Mouse (Mus musculus) megakaryocyte-erythroid progenitor cell, adult 5-6 weeks (primary cell): ENCODE data around the gene Rbms3. TPM values are rescaled to one million over a fixed set of nuclear protein-coding genes. Genes with fewer than 3 reads are reported as not detected.

Source experiments
- ATAC-seq: replicated peaks from 2 replicates; pipeline ENCODE4 v1.8.0; 2016; ENCODE audit warnings: mild to moderate bottlenecking, inconsistent platforms; ENCODE audit not compliant: severe bottlenecking, poor library complexity, low FRiP score, low TSS enrichment
- total RNA-seq, 2 experiments: library from RNA; stranded (forward) in 1 of 2; stranded (reverse) in 1 of 2; fragments of 200-1000, 215-1000 nt in 1 of 2; fragments of >200 nt in 1 of 2; fragmentation: Nextera tagmentation in 1 of 2; gene quantifications; 2 replicates each; pipeline ENCODE4 v1.2.3; 2014 to 2017

Rbms3 gene
- total RNA-seq, 2 experiments from 2014 or later: not detected

DNA sequence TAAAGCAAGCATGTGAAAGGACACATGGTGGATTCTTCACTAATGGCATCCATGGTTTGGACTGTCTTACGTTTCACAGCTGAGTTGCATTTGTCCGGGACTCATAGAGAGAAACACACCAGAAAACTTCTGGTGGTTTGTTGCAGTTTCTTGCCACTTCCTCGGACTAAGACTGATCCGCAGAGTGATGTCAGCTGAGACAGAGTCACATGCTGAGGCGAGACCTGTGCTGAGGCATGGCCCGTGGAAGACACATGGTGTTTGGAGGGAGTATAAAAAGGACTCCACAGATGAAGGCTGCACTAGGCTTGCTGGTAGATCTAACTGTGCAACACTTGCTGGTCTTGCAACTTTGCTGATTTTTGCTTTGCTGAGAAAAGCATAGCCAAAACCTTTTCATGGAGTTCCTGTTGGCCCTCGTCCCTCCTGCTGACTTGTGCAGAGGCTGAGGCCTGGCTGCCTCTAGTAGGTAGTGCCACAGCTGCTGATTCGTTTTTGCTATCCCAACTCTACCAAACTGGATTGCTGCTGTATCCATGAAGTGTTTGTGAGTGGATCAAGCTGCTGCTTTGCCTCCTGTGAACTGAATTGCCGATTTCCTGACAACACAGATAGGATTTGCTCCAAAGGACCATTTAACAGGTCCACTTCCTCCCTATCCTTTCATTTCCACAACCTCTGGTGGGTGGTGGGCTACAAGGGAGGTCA, 742.6 kb downstream of the Rbms3 start:
- ATAC-seq: no peak

DNA sequence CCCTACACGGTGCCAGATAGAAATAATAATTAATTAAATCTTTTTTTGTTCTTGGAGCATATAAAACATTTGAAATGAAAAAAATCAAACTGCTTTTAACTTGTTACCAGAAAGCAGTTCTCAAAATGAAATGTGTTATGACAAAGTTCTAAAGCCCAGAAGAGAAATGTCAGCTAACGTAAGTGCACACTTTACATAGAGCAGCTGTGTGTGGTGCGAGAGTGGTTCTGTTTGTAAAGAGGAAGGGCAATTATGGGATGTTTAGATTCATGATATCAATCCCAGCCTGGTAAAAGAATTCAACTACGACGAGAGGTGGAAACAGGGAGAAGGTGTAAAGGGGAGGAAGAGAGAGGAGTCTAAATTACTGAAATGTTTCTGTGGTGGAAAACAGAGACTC, 744.1 kb downstream of the Rbms3 start:
- ATAC-seq: no peak

DNA sequence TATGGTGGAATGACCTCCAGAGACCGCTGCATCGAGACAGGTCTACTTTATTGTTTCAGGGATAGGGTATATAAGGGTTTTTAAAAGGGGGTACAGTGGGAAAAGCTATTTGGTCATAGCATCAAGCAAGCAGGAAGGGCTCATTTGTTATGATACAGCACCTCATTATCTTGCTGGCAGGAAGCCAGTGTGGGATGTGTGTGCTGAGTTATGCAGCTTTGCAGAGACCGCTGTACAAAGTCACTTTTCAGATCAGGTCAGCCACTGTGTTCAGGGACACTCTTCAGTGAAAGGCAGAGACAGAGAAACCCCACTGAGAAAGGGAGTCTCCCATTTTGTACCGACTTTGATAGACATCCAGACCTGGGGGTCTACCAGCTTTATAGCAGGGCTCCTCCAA, 749.2 kb downstream of the Rbms3 start:
- peak; percentile 70 for ATAC-seq

DNA sequence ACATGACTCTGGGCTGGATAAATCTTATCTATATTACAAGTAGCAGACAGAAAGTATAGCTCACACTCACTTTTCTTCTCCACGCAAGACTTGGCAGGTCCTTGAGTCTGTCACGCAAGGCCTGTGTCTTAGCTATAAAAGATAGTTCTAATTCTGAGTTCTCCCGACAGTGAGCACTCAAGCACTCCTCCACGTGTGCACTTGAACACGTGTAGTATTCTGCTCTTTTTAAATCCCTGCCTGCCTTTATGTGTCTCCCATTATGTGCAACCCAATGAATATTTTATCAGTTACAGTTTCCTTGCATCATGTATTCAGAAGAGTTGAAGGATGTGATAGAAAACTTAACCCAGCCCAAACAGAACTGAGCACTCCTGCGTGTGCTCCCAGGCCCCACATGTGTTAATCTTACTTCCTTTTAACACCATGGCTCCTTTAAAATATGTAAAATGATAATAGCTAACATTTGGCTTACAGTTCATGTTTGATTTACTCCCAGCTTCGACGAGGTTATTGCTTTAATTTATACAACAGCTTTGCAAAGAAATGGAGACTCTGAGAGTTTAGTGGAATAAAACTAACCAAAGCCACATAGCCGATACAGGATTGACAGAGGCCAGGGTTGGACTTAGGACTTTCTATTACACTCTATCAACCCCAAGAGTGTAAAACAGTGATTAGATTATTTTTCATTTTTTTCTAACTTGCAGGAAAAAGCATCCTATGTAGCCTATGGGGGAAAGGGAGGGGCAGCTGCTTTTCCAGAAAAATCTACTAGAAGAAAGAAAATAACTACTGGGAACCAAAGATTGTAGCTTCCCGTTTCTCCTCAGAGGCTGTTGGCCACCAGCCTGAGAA, 749.9 kb downstream of the Rbms3 start:
- ATAC-seq: no peak

DNA sequence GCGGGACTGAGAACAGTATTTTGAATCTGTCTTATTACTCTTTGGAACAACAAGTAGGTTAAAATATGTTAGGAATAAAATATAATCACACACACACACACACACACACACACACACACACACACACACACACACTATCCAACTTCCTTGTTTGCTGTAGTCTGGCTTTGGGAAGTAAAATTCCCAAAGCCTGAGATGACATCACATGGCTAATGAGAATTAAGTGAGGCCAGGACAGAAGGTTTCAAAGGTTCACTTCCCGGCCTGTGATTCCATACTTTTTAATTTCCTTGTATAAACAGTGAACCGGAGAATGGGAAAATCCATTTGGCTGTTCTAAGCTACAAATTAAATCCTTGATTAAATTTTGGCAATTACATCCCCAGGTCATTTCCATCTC, 752.9 kb downstream of the Rbms3 start:
- no peak for ATAC-seq

DNA sequence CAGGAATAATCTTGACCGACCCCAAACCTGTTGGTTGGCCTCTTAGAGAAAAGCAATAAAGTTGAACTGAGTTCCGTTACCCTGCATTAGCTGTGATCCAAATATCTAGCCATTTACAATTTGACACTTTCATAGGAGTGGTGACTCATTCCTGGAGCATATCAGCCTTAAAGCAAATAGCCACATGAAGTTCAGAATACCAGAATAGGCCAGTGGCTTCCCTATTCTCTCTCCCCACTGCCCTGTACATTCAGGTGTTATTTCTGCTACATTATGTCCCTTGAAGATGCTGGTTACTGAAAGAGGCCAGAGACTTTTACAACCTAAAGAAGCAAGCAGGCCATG, 755.8 kb downstream of the Rbms3 start:
- no peak for ATAC-seq

DNA sequence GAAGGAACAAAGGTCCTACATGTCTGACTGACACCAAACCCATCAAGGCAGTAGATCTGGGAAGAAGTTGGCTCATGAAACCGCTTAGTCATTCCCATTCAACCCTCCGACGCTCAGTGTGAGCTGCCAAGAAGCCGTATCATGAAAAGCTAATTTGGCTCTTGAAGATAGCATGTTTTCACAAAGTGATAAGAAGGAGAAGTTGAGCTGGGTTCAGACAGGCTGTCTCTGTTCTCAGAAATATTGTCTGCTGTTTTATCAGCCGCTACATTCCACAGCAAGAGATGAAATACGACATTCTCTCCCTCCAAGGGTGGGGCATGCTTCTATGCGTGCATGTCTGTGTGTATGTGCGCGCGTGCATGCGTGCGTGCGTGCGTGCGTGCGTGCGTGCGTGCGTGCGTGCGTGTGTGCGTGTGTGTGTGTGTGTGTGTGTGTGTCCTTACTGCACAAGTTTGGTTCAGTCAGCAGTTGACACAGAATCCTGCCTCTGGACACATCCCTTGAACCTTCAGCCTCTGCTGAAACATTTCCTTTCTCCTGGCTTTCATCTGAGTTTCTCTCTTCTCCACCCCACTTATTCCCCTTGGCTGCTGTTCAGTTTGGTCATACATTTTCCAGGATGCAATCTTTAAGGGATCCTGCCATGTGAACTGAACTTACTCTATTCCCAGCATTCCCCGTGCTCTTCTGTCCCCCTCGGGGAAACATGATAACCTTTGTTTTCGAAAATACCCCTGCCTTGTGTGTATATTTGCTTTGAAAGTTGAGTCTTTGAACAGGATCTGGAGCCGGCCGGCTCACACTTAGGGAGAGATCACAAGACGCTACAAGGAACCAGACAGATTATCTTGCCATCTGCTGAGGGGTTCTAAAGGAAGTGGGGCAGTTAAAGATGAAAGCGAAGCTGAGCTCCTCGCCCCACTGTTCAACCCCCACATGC, 756.4 kb downstream of the Rbms3 start:
- ATAC-seq: peak; percentile 97

DNA sequence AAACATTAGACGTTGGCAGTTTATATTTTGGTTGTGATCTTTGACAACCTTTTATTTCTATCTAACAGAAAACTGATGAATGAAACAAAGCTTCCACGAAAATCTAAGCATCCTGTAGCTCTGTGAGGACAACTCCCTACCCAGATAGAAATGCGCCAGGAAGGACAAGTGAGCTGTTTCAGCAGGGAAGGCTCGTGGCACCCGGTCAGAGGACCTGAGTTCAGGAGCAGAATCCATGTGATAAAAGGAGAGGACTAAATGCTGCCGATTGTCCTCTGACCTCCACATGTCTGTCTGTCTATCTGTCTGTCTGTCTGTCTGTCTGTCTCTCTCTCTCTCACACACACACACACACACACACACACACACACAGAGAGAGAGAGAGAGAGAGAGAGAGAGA, 757.4 kb downstream of the Rbms3 start:
- no peak for ATAC-seq

DNA sequence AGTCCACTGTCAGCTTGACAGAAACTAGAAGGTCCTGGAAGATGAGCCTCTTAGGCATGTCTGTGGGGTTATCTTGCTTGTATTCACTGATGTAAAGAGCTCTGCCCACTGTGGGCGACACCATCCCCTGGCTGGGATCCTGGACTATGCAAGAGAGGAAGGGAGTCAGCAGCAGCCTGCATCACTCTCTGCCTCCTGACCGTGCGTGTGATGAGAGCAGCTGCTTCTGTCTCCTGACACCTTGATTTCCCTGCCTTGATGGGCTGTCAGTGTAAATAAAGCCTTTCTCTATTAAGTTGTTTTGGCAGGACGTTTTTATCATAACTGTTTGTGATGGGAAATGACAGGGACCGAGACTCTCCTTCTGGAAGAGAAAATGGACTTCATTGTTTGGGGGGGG, 758.1 kb downstream of the Rbms3 start:
- no peak for ATAC-seq

DNA sequence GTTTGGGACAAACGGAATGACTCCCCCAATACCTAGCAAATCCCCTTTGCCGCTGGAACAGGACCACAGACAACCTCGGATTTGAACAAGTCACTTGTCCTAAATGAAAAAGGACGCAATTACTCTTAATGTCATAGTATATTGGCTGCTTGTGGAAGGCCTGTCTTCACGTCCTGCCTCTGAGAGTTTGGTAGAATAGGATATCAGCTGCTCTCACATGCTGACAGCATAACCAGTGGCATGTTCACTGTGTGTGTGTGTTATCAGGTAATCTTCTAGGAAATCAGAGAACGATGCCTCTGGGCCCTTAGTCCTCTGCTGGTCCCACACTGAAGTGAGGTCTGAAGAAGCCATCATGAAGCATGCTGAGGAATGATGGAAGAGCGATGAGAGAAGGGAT, 763.7 kb downstream of the Rbms3 start:
- peak; percentile 61 for ATAC-seq

DNA sequence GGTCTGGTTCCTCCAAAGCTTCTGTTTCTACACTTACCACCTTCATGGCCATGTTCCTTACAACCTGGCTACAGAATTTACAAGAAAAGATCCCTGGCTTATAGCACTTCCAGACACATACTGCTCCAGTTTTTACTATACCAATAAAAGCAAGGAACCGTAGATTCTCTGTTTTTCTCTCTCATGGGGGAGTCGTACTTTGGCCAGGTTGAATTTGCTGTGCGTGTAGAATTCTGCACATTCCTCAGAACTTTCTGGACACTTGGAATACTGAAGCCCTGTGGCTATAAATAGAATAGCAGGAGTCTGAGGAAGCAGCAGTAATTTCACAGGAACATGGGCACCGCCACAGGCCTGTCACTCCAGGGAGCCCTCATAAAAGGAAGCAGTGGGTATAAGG, 766.1 kb downstream of the Rbms3 start:
- no peak for ATAC-seq

DNA sequence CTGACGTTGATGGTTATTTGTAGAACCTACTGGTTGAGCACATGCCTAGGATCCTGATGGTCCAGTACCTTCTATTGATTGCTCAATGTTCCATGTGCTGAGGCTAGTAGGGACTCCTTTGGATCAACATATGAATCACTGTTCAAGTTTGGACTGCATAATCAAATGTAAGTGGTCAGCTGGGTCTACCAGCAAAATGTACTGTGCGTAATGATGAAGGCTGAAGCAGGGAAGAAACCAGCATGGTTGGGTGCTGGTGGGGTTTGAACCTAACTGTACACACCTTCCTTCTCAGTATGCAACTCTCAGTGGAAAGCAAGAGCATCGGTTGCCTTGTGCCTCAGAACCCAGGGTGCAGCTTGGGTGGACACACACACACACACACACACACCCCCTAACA, 767.4 kb downstream of the Rbms3 start:
- no peak for ATAC-seq

DNA sequence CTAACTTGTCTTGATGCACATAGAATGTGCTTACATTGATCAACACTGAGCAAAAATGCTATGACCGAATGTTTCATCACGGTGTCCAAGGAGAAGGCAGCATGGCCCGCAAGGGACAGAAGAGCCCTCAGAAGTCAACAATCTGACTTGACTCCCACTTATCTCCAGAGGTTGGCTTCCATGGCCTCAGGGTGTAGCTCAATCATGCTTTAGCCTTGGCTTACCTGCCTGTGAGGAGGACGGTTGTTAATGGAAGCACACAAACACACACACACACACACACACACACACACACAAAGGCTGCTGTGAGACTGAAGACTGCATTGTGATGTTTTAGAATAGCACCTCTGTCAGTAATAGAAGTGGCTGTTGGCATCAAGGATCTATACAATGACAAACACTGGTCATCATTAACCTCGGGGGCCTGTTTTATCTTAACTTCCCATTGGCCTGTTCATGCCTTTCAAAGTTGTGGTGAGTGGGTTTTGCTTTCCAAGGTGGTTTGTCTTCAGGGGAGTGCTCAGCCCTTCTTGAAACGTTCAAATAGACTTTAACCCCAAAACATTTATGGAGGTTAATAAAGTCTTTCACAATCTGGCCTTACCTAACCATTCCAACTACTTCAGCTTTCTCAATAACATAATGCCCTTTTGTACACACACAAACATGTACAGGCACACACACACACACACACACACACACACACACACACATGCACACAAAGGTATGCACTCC, 771.7 kb downstream of the Rbms3 start:
- no peak for ATAC-seq

DNA sequence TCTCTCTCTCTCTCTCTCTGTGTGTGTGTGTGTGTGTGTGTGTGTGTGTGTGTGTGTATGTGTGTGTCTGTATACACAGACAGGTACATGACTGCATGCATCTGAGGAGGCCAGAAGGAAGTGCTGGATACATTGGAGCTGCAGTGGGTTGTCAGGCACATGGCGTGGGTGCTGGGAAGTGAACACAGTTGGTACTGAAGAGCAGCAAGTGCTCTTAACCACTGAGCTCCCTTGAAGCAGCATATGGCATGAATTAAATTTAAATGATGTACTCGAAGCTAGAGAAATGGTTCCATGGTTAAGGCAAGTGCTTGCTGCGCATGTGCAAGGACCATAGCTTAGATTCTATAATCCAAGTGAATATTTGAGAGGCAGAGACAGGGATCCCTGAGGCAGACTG, 772.6 kb downstream of the Rbms3 start:
- no peak for ATAC-seq

DNA sequence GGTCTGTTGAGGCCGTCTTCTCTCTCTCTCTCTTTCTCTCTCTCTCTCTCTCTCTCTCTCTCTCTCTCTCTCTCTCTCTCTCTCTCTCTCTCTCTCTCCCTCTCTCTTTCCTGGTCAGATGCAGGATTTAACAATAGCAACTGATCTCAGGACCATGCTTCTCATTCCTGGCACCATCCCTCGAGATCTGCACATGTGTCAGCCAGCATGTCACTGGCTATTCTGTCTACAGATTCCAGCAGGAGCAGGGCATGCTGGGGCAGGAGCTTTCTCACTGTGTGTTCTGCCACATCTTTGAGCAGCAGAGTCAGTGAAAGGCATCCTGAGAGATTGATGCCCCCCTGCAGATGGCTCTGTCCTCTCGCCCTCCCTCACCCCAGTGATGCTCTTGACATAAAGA, 774.0 kb downstream of the Rbms3 start:
- no peak for ATAC-seq

DNA sequence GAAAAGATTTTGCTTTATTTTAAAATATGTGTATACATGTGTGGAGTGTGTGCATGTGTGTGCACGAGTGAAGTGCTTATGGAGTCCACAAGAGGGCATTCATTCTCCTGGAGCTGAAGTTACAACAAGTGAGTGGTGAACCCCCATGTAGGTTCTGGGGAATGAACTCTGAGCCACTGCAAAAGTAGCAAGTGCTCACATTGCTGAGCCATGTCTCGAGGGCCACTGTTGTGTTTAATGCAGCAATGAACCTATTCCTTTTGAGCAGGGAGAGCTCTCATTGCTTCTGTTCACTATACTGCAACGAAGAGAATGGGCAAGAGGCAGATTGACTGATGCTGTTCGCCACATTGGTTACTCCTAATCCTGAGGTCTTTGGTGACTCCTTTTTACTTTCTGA, 780.8 kb downstream of the Rbms3 start:
- ATAC-seq: no peak

DNA sequence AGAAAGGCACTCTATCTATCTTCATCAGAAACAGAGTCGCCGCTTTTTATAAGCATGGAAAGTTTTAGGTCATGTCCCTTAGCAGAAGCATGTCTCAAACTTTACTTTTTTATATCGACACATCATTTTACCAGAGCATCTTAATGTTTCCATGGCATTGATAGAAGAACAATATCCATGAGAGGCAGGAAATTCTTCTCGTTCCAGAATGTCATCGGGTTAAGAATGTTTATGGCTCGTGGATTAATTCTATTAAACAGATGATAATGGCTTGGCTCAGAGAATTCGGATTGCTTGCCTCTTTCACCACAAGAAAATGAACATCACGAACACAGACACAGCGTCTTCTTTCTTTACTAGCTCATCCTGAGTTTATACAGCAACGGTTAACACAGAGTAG, 781.5 kb downstream of the Rbms3 start:
- ATAC-seq: no peak

DNA sequence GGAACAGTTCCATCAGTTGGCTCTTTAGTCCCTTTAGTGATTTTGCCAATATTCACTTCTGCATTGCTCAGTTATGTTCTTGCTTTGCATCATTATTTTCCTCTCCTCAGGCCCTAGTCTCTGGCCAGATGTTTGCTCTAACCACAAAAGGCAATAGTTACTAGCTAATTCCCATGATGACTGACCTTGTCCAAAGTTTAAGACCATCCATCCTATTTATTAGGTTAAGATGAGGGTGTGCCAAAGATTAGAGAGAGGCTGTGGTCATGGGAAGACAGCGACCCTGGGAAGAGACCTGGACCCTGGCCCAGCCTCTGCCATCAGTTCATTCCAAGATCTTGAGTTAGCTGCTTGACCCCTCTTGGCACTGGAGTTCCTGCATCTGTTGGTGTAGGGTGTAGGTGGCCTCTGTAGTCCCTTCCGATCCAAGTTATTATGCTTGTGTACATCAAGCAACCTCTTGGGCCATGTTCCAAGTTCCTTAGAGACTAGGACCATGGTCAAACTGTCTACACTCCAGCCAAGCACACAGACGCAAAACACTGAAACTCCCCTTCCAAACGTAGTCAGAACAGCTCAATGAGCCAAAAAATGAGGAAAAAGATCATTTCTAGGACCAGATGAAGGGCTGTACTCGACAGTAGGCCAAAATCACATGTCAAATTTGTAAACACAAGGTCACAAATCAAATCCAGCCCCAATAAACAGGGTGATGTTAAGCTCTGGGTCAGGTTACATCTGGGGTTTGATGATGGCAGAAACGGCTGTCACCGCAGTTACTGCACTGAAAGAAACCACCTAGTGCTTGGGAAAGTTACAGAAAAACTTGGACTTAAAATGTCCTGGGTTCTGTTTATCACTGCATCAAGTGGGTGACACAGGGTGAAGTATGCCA, 782.2 kb downstream of the Rbms3 start:
- no peak for ATAC-seq

DNA sequence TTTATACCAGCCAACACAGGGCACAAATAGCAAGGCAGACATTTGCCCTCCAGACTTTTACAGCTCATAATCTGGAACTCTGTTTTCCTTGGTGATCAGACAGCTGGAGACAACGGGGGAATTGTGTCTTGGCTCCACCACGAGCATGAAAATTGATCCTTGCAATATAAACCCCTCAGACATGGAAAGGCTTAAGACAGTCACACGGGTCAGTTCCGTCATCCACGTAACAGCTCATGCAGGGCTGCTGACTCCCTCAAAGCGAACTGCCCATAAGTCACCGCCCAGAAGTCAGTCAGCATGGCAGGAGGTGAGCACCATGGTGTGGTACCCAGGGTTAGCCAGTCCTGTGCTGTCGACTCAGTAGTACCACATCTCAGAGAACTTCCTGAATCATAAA, 794.8 kb downstream of the Rbms3 start:
- ATAC-seq: no peak
